Mouse (Mus musculus) lung, embryonic 16.5 days (tissue): ENCODE data around the gene Sim2. TPM values are rescaled to one million over a fixed set of nuclear protein-coding genes. Genes with fewer than 3 reads are reported as not detected.

Experiments
- ATAC-seq: fragments of 200-750 bp; cut with Nextera tagmentation; 2 replicates; pipeline ENCODE4 v1.8.0; 2017; ENCODE audit warnings: low read depth, mild to moderate bottlenecking, moderate library complexity
- H3K27ac ChIP-seq: fragments of 300-500 bp; sonication (generic); 2 replicates; pipeline ENCODE4 v1.5.1; 2014; ENCODE audit warnings: mild to moderate bottlenecking, control low read depth, low read length
- H3K27me3 ChIP-seq: fragments of 300-500 bp; sonication (generic); 2 replicates; pipeline ENCODE4 v1.6.1; 2014; ENCODE audit warnings: low read depth, low read length, mixed read lengths; ENCODE audit not compliant: control insufficient read depth, insufficient read depth
- H3K36me3 ChIP-seq: fragments of 300-500 bp; sonication (generic); 2 replicates; pipeline ENCODE4 v1.6.1; 2014; ENCODE audit warnings: low read length; ENCODE audit not compliant: control insufficient read depth, insufficient read depth
- H3K4me1 ChIP-seq: fragments of 300-500 bp; sonication (generic); replicated peaks from 2 replicates; pipeline ENCODE4 v1.6.1; 2014; ENCODE audit warnings: low read length, mixed read lengths; ENCODE audit not compliant: control insufficient read depth, insufficient read depth
- H3K4me2 ChIP-seq: fragments of 300-500 bp; sonication (generic); 2 replicates; pipeline ENCODE4 v1.6.1; 2014; ENCODE audit warnings: low read depth, low read length, control low read depth
- H3K4me3 ChIP-seq: fragments of 300-500 bp; sonication (generic); 2 replicates; pipeline ENCODE4 v1.5.1; 2014; ENCODE audit warnings: mild to moderate bottlenecking, low read length, control low read depth
- H3K9ac ChIP-seq: fragments of 300-500 bp; sonication (generic); 2 replicates; pipeline ENCODE4 v1.6.1; 2014; ENCODE audit warnings: low read length, control low read depth
- H3K9me3 ChIP-seq: fragments of 300-500 bp; sonication (generic); 2 replicates; pipeline ENCODE4 v1.6.1; 2016; ENCODE audit warnings: low read length; ENCODE audit not compliant: control insufficient read depth
- WGBS: fragments of 180-500 bp; shearing (Covaris S2); extraction: QIAGEN DNeasy Blood & Tissue Kit; methylation state at CpG from one replicate; pipeline ENCODE4 v1.1.7; 2014; 5-methylcytosine and 5-hydroxymethylcytosine counted together
- microRNA-seq: library from miRNA; unstranded; fragments of <30 nt; microRNA quantifications from one replicate; pipeline ENCODE4, GENCODE M21; 2016
- polyA plus RNA-seq: library from polyadenylated mRNA; unstranded; fragments of >200 nt; fragmentation: Nextera tagmentation; extraction: Ambion mirVana; gene quantifications from 2 replicates; pipeline ENCODE4 v1.2.1, GENCODE M21; 2015

Sim2 gene
- polyA plus RNA-seq, 1 experiment from 2014 or later: 0.13 TPM

DNA sequence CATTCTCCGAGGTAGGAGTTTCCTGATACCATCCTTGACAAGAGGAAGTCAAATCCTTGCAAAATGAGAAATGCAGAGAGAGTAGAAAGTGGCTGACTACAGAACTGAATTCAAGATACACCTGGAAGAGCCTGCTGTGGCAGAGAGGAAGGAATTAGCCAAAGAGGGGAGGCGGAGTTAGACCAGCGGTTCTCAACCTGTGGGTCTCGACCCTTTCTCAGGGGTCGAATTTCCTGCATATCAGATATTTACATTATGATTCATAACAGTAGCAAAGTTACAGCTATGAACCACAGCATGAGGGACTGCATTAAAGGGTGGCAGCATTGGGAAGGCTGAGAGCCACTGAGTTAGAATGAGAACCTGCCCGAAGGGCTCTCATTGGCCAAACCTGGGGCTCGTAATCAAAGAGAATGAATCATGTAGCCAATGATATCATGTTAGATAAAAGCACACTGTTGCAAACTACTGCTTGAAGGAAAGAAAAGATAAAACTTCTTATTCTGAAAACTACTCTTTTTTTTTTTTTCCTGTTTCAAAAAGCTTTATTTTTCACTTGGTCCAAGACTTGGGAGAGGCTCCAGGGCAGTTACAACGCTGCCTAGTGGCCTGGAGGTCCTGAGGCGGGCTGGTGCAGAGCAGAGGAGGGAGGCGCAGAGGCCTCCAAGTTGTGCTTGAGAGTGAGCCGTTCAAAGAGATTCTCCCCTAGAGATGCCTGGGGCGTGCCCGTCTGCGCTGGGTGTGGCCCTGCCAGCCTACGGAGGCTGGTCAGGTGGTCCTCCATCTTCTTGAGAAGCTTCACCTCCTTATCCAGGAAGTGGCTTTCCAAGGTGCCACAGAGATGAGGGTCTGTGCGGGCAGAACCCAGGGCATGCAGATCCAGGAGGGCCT is 84.2 kb downstream of the Sim2 start:
- no peak overlapping the region for H3K4me2 ChIP-seq
- no peaks in the 10 kb centered on the region for H3K9me3 ChIP-seq

DNA sequence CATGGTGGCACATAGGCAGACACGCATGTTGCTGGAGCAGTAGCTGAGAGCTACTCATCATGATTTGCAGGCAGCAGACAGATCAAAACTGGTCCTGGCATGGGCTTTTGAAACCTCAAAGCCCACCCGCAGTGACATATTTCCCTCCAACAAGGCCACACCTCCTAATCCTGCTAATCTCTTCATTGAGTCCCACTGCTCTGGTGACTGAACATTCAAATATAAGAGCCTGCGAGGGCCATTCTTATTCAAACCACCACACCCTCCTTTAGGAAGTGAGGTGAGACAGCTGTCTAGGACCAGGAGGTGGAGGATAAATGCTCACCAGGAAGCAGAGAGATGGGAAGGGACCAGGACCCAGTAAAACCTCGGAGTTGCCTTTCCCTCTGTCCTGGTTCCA is 85.5 kb downstream of the Sim2 start:
- Histone ChIP-seq H3K27ac (no peak overlapping the region), H3K4me1 (no peaks in the 10 kb centered on the region), H3K4me2 (no peak overlapping the region), H3K36me3 (no peaks in the 10 kb centered on the region), H3K4me3 (no peak overlapping the region), H3K9ac (no peak overlapping the region), H3K27me3 (no peaks in the 10 kb centered on the region), H3K9me3 (no peaks in the 10 kb centered on the region)
- no peak for ATAC-seq
- WGBS: 57% methylated on average over 4 of the region's 4 CpGs

More for the DNA sequence above, 84.2 kb downstream of the Sim2 start:
- Histone ChIP-seq H3K27me3 (no peaks in the 10 kb centered on the region), H3K36me3 (no peaks in the 10 kb centered on the region), H3K27ac (no peak overlapping the region), H3K4me1 (peaks cover 3% of the 10 kb centered on the region; the same call in 1 of the 2 replicates), H3K4me3 (no peak overlapping the region), H3K9ac (no peak overlapping the region)
- WGBS: 75% methylated on average over 16 of the region's 16 CpGs
- ATAC-seq: no peak

DNA sequence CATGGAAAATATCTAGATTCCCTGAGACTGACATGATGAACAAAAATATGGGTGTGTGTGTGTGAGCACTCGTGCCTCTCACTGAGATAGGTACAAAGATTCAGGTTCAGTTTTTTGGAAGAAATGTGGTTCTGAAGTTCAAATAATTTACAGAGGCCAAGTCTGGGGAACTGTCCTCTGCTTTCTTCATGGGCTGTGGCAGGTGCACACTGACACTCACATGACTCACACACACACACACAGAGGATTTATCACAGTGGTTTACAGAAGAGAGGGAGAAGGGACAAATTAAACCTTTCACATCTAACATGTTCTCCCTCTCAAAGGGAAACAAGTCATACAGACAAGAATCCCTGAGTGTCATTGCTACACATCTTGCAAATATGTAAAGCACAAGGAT is 88.6 kb downstream of the Sim2 start:
- Histone ChIP-seq H3K9me3 (no peaks in the 10 kb centered on the region), H3K9ac (no peak overlapping the region), H3K36me3 (no peaks in the 10 kb centered on the region), H3K4me1 (no peaks in the 10 kb centered on the region), H3K27ac (no peak overlapping the region), H3K4me2 (no peak overlapping the region), H3K4me3 (no peak overlapping the region), H3K27me3 (no peaks in the 10 kb centered on the region)
- 74% methylated on average over 1 of the region's 1 CpGs for WGBS
- ATAC-seq: no peak

DNA sequence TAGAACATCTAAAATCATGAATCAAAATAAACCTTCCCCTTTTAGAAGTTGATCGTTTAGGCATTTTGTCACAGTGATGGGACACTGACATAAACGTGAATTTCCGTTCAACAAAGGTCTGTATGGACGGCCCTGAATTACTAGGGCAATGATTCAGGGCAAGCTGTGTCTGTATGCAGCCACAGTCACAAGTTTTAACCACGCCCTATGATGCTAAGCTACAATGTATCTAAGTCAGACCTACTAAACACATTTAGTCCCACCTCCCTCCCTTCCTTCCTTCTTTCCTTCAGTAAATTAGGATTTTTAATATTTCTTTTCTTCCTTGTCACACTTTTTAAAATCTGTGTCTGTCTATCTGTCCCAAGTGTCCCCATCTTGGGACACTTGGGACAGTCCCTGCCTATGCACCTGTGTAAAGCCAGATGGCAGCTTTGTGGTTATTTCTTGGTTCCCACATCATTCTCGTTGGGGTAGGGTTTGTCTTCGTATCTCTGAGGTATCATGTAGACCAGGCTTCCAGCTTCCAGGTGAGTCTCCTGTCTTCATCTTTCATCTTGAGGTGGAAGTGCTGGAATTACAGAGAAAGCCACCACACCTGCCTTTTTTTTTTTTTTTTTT is 90.7 kb downstream of the Sim2 start:
- Histone ChIP-seq H3K4me2 (no peak overlapping the region), H3K9me3 (no peaks in the 10 kb centered on the region), H3K27ac (no peak overlapping the region), H3K36me3 (no peaks in the 10 kb centered on the region), H3K4me1 (no peaks in the 10 kb centered on the region), H3K9ac (no peak overlapping the region), H3K27me3 (peaks cover 6% of the 10 kb centered on the region; the same call in 1 of the 2 replicates), H3K4me3 (no peak overlapping the region)
- ATAC-seq: no peak
- 64% methylated on average over 7 of the region's 7 CpGs for WGBS

Small RNAs within 50 kb of the gene (microRNA-seq; reads per million reads assigned to microRNA genes)
- gene Gm23062: not detected

Other genes with a start within 250 kb of the Sim2 start
- 59.1 and 68.1 TPM in 2 replicates for gene Chaf1b, start 201.0 kb upstream of the Sim2 start, polyA plus RNA-seq
- not detected in 2 replicates for gene Cldn14, start 76.1 kb upstream of the Sim2 start, polyA plus RNA-seq
- 7.5 and 7.9 TPM in 2 replicates for gene Hlcs, start 228.6 kb downstream of the Sim2 start, polyA plus RNA-seq
- 23.5 and 24.5 TPM in 2 replicates for gene Ripply3, start 243.5 kb downstream of the Sim2 start, polyA plus RNA-seq